Mouse (Mus musculus) c-Kit-positive CD71-negative TER-119-negative erythroid progenitor cells, embryonic 14.5 days (primary cell): ENCODE results near the gene A2ml1.

Source experiments
- DNase-seq: peaks from one replicate; pipeline ENCODE4 v3.0.0-alpha.2; 2013; ENCODE audit warnings: low read depth

Gene A2ml1

GRCm38 (mm10) chr6:128549463-128550452 lies 31.6 kb downstream of the A2ml1 start:
- DNase-seq: no peak

GRCm38 (mm10) chr6:128548532-128548931 lies 32.9 kb downstream of the A2ml1 start:
- DNase-seq: no peak

GRCm38 (mm10) chr6:128545402-128545801 lies 36.0 kb downstream of the A2ml1 start:
- DNase-seq: no peak

- DNase-seq: no peak
Observed at GRCm38 (mm10) chr6:128543226-128543625, 38.2 kb downstream of the A2ml1 start.

GRCm38 (mm10) chr6:128535250-128535649 lies 46.2 kb downstream of the A2ml1 start:
- no peak for DNase-seq

GRCm38 (mm10) chr6:128533296-128533695 lies 48.1 kb downstream of the A2ml1 start:
- no peak for DNase-seq

- no peak for DNase-seq
Observed at GRCm38 (mm10) chr6:128532701-128533100, 48.7 kb downstream of the A2ml1 start.

GRCm38 (mm10) chr6:128528491-128528890 lies 52.9 kb downstream of the A2ml1 start:
- DNase-seq: no peak

GRCm38 (mm10) chr6:128527110-128527509 lies 54.3 kb downstream of the A2ml1 start:
- DNase-seq: no peak

GRCm38 (mm10) chr6:128526601-128527000 lies 54.8 kb downstream of the A2ml1 start, which contains the start of gene Pzp:
Pzp (minus strand) TSS chr6:128526720.
- no peak for DNase-seq

- DNase-seq: no peak
Observed at GRCm38 (mm10) chr6:128525801-128526200, 55.6 kb downstream of the A2ml1 start.

- DNase-seq: no peak
Observed at GRCm38 (mm10) chr6:128523360-128523759, 58.0 kb downstream of the A2ml1 start.

- DNase-seq: no peak
Observed at GRCm38 (mm10) chr6:128519159-128519558, 62.2 kb downstream of the A2ml1 start.

- no peak for DNase-seq
Observed at GRCm38 (mm10) chr6:128505676-128506236, 75.7 kb downstream of the A2ml1 start.

- DNase-seq: no peak
Observed at GRCm38 (mm10) chr6:128504743-128505142, 76.7 kb downstream of the A2ml1 start.

GRCm38 (mm10) chr6:128495346-128495745 lies 86.1 kb downstream of the A2ml1 start:
- DNase-seq: no peak

GRCm38 (mm10) chr6:128494646-128495331 lies 86.6 kb downstream of the A2ml1 start:
- DNase-seq: no peak

- no peak for DNase-seq
Observed at GRCm38 (mm10) chr6:128491916-128492315, 89.5 kb downstream of the A2ml1 start.

- DNase-seq: no peak
Observed at GRCm38 (mm10) chr6:128490141-128490540, 91.3 kb downstream of the A2ml1 start.
